Mouse (Mus musculus) CH12.LX (cell line): ENCODE results near the gene Aspg. TPM values are rescaled to one million over a fixed set of nuclear protein-coding genes. Genes with fewer than 3 reads are reported as not detected.
A peak's percentile ranks its signal among the peaks of the same experiment; 100 is the strongest.

Experiments
- DNase-seq: peaks from one replicate; pipeline ENCODE4 v3.0.0-alpha.2; 2013; ENCODE audit errors: extremely low read depth
- H3K27ac ChIP-seq: 2 replicates; pipeline ENCODE4 v1.5.1; 2012; ENCODE audit warnings: low read depth, mild to moderate bottlenecking, control low read depth, moderate library complexity; ENCODE audit not compliant: insufficient read depth
- H3K27me3 ChIP-seq: replicated peaks from 2 replicates; pipeline ENCODE3; 2012; ENCODE audit warnings: inconsistent platforms
- H3K36me3 ChIP-seq, 2 experiments: replicated peaks in 1 of 2; 2 replicates each; pipeline versions ENCODE3 to v1.6.1; 2012; ENCODE audit warnings: inconsistent platforms in 1 of 2, low read length in 1 of 2, mild to moderate bottlenecking in 1 of 2, mixed read lengths in 1 of 2, moderate library complexity in 1 of 2; ENCODE audit not compliant: control insufficient read depth in 1 of 2, insufficient read depth in 1 of 2
- H3K4me1 ChIP-seq, 2 experiments: 2 replicates each; pipeline ENCODE4 v1.6.1; 2012; ENCODE audit warnings: inconsistent platforms in 1 of 2, moderate library complexity in 1 of 2; ENCODE audit not compliant: insufficient read depth in 2 of 2, control insufficient read depth in 1 of 2
- H3K4me2 ChIP-seq: 2 replicates; pipeline ENCODE4 v1.6.1; 2012; ENCODE audit warnings: low read depth, mild to moderate bottlenecking, control low read depth; ENCODE audit not compliant: poor library complexity, insufficient read depth, severe bottlenecking
- H3K4me3 ChIP-seq, 3 experiments: fragments of 150-350 bp in 1 of 3; sonication (generic) in 1 of 3; replicated peaks in 1 of 3; 2 replicates each; pipeline versions ENCODE3 to v1.5.1; 2011 to 2012; ENCODE audit warnings: low read depth in 2 of 3, low read length in 2 of 3, mild to moderate bottlenecking in 2 of 3, moderate library complexity in 2 of 3, control low read depth in 1 of 3, improper control_type of control experiment in 1 of 3, inconsistent platforms in 1 of 3, mixed read lengths in 1 of 3; ENCODE audit not compliant: poor library complexity in 1 of 3
- H3K79me2 ChIP-seq: replicated peaks from 2 replicates; pipeline ENCODE4 v1.6.1; 2012; ENCODE audit warnings: mild to moderate bottlenecking, moderate library complexity; ENCODE audit not compliant: control insufficient read depth, poor library complexity, insufficient read depth, severe bottlenecking; ENCODE audit errors: extremely low read depth
- H3K9ac ChIP-seq: 2 replicates; pipeline ENCODE4 v1.6.1; 2012; ENCODE audit warnings: low read depth, mild to moderate bottlenecking, control low read depth, moderate library complexity; ENCODE audit not compliant: insufficient read depth
- H3K9me3 ChIP-seq: replicated peaks from 2 replicates; pipeline ENCODE3; 2012; ENCODE audit warnings: low read length, inconsistent platforms, mixed read lengths
- CHD2 ChIP-seq: IDR thresholded peaks from 2 replicates; pipeline ENCODE4 v1.6.1; 2011; ENCODE audit warnings: low read length, improper control_type of control experiment
- CTCF ChIP-seq, 2 experiments: IDR thresholded peaks in 1 of 2; conservative IDR thresholded peaks in 1 of 2; 2 replicates each; pipeline ENCODE4 v1.5.1; 2011 to 2012; ENCODE audit warnings: low read depth in 2 of 2, low read length in 2 of 2, improper control_type of control experiment in 1 of 2, inconsistent platforms in 1 of 2, mild to moderate bottlenecking in 1 of 2, moderate library complexity in 1 of 2
- ELF1 ChIP-seq: IDR thresholded peaks from 2 replicates; pipeline ENCODE4 v1.6.1; 2014; ENCODE audit warnings: low read depth, mild to moderate bottlenecking, inconsistent platforms, low read length, improper control_type of control experiment
- GABPA ChIP-seq: IDR thresholded peaks from 2 replicates; pipeline ENCODE4 v1.6.1; 2012; ENCODE audit warnings: low read depth, low read length, improper control_type of control experiment, inconsistent platforms; ENCODE audit not compliant: insufficient replicate concordance
- HCFC1 ChIP-seq: IDR thresholded peaks from 2 replicates; pipeline ENCODE4 v1.6.1; 2012; ENCODE audit warnings: low read depth, mild to moderate bottlenecking, inconsistent platforms, low read length, improper control_type of control experiment
- JUN ChIP-seq: IDR thresholded peaks from 2 replicates; pipeline ENCODE4 v1.6.1; 2011; ENCODE audit warnings: low read depth, mild to moderate bottlenecking, low read length, improper control_type of control experiment, moderate library complexity; ENCODE audit not compliant: insufficient read depth
- JUND ChIP-seq: conservative IDR thresholded peaks from 2 replicates; pipeline ENCODE4 v1.6.1; 2011; ENCODE audit warnings: low read depth, low read length, improper control_type of control experiment
- KAT2A ChIP-seq: IDR thresholded peaks from 2 replicates; pipeline ENCODE4 v1.6.1; 2012; ENCODE audit warnings: low read length, improper control_type of control experiment, inconsistent platforms; ENCODE audit not compliant: insufficient replicate concordance
- MAFK ChIP-seq: IDR thresholded peaks from 2 replicates; pipeline ENCODE4 v1.6.1; 2011; ENCODE audit warnings: low read length, improper control_type of control experiment; ENCODE audit not compliant: insufficient replicate concordance
- MYC ChIP-seq: IDR thresholded peaks from 2 replicates; pipeline ENCODE4 v1.6.1; 2011; ENCODE audit warnings: low read depth, mild to moderate bottlenecking, improper control_type of control experiment, low read length
- NELFE ChIP-seq: IDR thresholded peaks from 2 replicates; pipeline ENCODE4 v1.6.1; 2011; ENCODE audit warnings: low read depth, low read length, improper control_type of control experiment
- NRF1 ChIP-seq: IDR thresholded peaks from 2 replicates; pipeline ENCODE4 v1.6.1; 2014; ENCODE audit warnings: low read depth, mild to moderate bottlenecking, inconsistent platforms, low read length, improper control_type of control experiment, moderate library complexity
- POLR2A ChIP-seq: IDR thresholded peaks from 2 replicates; pipeline ENCODE4 v1.6.1; 2011; ENCODE audit warnings: low read depth, mild to moderate bottlenecking, improper control_type of control experiment, low read length
- SMC3 ChIP-seq: IDR thresholded peaks from 2 replicates; pipeline ENCODE4 v1.6.1; 2011; ENCODE audit warnings: low read depth, low read length, improper control_type of control experiment
- USF2 ChIP-seq: conservative IDR thresholded peaks from 2 replicates; pipeline ENCODE4 v1.6.1; 2011; ENCODE audit warnings: low read depth, low read length, improper control_type of control experiment
- ZKSCAN1 ChIP-seq: IDR thresholded peaks from 2 replicates; pipeline ENCODE4 v1.6.1; 2012; ENCODE audit warnings: low read depth, inconsistent platforms, low read length, improper control_type of control experiment, borderline replicate concordance
- dilution Hi-C: fragments of 300-500 bp; cut with MboI; formaldehyde crosslinking; loops from 2 replicates; pipeline ENCODE4 v1.14.3; 2020; ENCODE audit warnings: low sequenced_read_pairs; ENCODE audit not compliant: extremely low pct_unique_long_range_greater_than_20kb, extremely low pct_ligation_motif_present
- in situ Hi-C: fragments of 300-500 bp; cut with MboI; formaldehyde crosslinking; loops from 3 replicates; pipeline ENCODE4 v1.14.3; 2019; ENCODE audit warnings: low sequenced_read_pairs, low pct_ligation_motif_present, low pct_unique_long_range_greater_than_20kb, mixed read lengths
- polyA plus RNA-seq: library from polyadenylated mRNA; unstranded; fragments of >175 nt; gene quantifications from 2 replicates; pipeline ENCODE4 v1.2.1, GENCODE M21; 2012; ENCODE audit warnings: low read depth; ENCODE audit not compliant: insufficient read length
- total RNA-seq, 2 experiments: library from RNA; depleted of rRNA; stranded (reverse); fragments of 300-350 nt in 1 of 2; fragments of >200 nt in 1 of 2; gene quantifications; 2 replicates each; pipeline ENCODE4 v1.2.3; 2012 to 2014

The Aspg gene
- total and polyA plus RNA-seq, 3 experiments = not detected

DNA sequence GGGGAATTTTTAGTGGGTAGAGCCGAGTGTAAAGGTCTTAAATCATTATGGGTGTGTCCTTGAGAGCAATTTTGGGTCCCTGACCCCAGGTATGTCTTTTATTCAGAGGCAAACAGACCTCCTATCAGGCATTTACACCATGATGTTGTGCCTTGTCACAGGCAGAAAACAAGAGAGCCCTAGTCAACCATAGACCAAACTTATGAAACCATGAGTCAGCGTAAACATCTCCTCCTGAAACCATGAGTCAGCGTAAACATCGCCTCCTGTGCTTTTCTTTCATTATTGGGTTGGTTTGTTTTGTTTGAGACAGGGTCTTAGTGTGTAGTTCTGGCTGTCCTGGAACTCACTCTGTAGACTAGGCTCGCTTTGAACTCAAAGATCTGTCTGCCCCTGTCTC, 3.3 kb upstream of the Aspg start:
- dilution Hi-C loops = no loop called here
- Histone ChIP-seq H3K36me3 (no peaks in the 10 kb centered on the region), H3K4me2 (no peak overlapping the region; the same call in 1 of the 2 replicates), H3K79me2 (no peaks in the 10 kb centered on the region), H3K9me3 (no peaks in the 10 kb centered on the region), H3K27me3 (peaks cover 91% of the 10 kb centered on the region)
- TF ChIP-seq MAFK (peak; percentile 94), MYC (no peak), NELFE (no peak), GABPA (no peak), ELF1 (no peak)
- TF ChIP-seq, all 38 proteins: peak for 1
- DNase-seq = no peak
- no peak overlapping the region for H3K4me3 ChIP-seq
- no peak overlapping the region for H3K27ac ChIP-seq
- no peak overlapping the region for H3K9ac ChIP-seq
- in situ Hi-C loops = no loop called here
- peaks cover 0 to 3% of the 10 kb centered on the region in 2 experiments; a peak in 1 of 4 replicates for H3K4me1 ChIP-seq

GRCm38 (mm10) chr12:112104890-112105289, 1.6 kb upstream of the Aspg start:
- no peak overlapping the region for H3K9ac ChIP-seq
- in situ Hi-C loops = no loop called here
- TF ChIP-seq SMC3 = no peak
- TF ChIP-seq CHD2 = no peak
- no peak for TF ChIP-seq JUN
- no peak for TF ChIP-seq KAT2A
- TF ChIP-seq JUND = no peak
- no peak for TF ChIP-seq POLR2A
- TF ChIP-seq ZKSCAN1 = no peak
- no peak for TF ChIP-seq CTCF (conservative IDR thresholded peaks at IDR 0.05 in 1 of 2, IDR thresholded peaks at IDR 0.05 in 1 of 2; ENCODE audit: low read depth in 2 of 2, low read length in 2 of 2)
- TF ChIP-seq HCFC1 = no peak
- TF ChIP-seq NRF1 = no peak
- no peak for TF ChIP-seq NELFE
- no peak for TF ChIP-seq USF2
- dilution Hi-C loops = no loop called here
- peaks cover 0 to 3% of the 10 kb centered on the region in 2 experiments; a peak in 1 of 4 replicates for H3K4me1 ChIP-seq
- no peaks in the 10 kb centered on the region for H3K9me3 ChIP-seq
- H3K79me2 ChIP-seq = no peaks in the 10 kb centered on the region
- no peak for DNase-seq
- no peak overlapping the region for H3K4me2 ChIP-seq
- H3K36me3 ChIP-seq = no peaks in the 10 kb centered on the region
- H3K27me3 ChIP-seq = peaks cover 90% of the 10 kb centered on the region
- H3K27ac ChIP-seq = no peak overlapping the region
- no peak overlapping the region for H3K4me3 ChIP-seq
